Mouse (Mus musculus) thymus, postnatal 4 days (tissue): ENCODE measurements at regions not wholly inside any gene's neighbourhood (a gene's known extent, or its start where the extent isn't known, plus 50 kb on each side); places are given as distances from the start of the nearest gene placed in this dataset.

Source experiments
- DNase-seq: peaks from one replicate; pipeline ENCODE4 v3.0.0; 2021

DNA sequence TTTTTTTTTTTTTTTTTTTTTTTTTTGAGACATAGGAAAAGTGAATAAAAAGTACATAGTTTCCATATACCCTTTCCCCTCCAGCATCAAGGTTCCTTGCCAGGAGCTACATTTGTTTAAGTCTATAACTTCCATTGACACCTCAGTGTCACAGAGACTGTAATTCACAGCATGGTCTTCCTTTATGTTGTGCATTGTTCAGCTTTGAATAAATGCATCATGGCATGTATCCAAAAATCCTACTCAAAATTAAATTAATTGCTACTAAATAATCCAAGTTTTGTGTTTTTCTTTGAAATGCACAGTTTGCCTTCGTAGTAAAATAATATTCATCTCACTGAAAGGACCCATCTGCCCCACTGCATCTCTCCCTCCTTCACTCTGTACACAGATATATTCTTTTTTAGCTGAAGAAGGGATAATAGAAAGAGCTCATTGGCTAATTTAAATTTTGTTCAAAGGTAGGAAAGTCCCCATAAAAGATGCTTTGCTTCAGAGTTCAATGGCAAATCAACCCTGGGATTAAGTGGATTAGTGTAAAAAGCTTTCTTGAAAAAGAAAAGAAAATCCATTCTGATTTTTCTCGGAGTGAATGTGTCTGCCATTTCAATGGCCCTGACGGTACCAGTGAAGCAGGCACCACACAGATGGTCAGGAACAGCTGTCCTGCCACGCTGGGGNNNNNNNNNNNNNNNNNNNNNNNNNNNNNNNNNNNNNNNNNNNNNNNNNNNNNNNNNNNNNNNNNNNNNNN, 301.3 kb upstream of the Marcks start:
- DNase-seq, result no peak

- no peak for DNase-seq
Observed at GRCm38 (mm10) chr10:37438312-37438711, 299.6 kb upstream of the Marcks start.

- no peak for DNase-seq
Observed at GRCm38 (mm10) chr10:37436849-37437248, 298.1 kb upstream of the Marcks start.

DNA sequence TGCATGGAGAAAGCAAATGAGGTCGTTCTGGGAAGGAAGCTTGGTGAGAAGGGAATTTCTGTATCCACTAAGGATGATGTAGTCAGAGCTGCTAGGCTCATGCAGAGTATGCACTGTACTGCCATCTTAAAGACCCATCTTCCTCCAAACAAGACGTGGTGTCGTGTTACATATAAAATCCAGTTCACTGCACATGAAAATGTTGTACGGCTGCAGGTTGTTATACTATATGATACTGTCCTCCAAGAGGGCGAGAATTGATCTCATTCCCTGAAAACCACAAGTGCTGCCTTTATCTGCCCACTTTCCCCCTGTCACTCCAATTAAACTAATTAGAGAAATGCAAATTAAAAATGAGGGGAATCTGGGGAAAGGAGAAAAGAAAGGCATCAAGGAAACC, 295.5 kb upstream of the Marcks start:
- DNase-seq, result no peak

- DNase-seq, result no peak
Observed at GRCm38 (mm10) chr10:37423047-37423446, 284.3 kb upstream of the Marcks start.

DNA sequence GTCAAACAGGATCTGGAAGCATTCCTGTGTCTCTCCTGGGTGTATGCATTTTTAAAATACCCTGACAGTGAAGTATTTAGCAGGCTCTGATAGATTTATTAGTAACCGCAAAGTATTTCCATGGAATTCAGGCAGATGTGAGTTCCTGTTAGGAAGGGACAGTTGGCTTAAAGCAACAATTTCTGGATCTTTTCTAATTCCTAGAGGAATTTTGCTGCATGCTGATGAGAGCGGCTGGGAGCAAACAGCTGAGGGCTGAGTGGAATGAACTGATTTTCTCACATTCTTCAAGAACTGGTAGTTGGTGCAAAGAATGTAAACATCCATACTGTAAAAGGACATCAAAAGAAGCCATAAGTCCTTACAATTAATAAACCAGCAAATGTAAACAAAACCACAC, 283.9 kb upstream of the Marcks start:
- DNase-seq, result no peak

- no peak for DNase-seq
Observed at GRCm38 (mm10) chr10:37416321-37416720, 277.6 kb upstream of the Marcks start.

- no peak for DNase-seq
Observed at GRCm38 (mm10) chr10:37412401-37412800, 273.7 kb upstream of the Marcks start.

- DNase-seq, result no peak
Observed at GRCm38 (mm10) chr10:37409749-37410148, 271.0 kb upstream of the Marcks start.

GRCm38 (mm10) chr10:37407487-37407886, 268.8 kb upstream of the Marcks start:
- no peak for DNase-seq

DNA sequence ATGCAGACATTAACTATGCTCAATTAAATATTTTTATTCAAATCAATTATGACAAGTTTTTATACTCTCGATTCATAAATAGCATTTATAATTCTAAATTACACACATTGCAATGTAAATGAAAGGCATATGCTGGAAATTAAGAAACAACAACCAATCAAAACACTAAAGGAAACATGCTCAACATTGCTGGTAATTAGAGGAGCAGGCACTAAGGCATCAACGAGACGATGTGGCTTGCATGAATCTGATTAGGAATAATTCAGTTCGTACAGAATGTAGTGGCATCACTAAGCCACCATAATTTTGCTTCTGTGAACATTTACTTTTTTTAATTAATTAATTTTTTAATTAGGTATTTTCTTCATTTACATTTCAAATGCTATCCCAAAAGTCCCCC, 266.2 kb upstream of the Marcks start:
- no peak for DNase-seq

- no peak for DNase-seq
Observed at GRCm38 (mm10) chr10:37404407-37404806, 265.7 kb upstream of the Marcks start.

DNA sequence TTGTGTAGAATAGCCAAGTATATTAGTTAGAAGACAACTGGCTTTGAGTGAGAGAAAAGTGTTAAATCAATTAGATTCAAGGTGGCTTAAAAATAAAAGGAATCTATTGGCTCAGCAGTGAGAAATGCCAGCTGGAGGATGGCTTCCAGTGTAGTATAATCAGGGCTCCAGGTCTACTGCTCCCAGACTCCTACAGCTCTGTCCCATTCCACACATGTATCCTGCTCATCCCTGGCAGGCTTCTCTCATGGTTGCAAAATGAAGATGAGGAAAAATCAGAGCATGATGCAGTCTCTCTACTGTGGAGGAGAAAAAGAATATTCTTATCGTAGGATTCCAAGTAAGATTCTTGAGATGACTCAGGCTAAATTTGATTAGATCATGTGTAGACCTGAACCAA, 263.7 kb upstream of the Marcks start:
- DNase-seq, result no peak

- no peak for DNase-seq
Observed at GRCm38 (mm10) chr10:37400991-37401390, 262.3 kb upstream of the Marcks start.

GRCm38 (mm10) chr10:37400379-37400778, 261.7 kb upstream of the Marcks start:
- DNase-seq, result no peak

DNA sequence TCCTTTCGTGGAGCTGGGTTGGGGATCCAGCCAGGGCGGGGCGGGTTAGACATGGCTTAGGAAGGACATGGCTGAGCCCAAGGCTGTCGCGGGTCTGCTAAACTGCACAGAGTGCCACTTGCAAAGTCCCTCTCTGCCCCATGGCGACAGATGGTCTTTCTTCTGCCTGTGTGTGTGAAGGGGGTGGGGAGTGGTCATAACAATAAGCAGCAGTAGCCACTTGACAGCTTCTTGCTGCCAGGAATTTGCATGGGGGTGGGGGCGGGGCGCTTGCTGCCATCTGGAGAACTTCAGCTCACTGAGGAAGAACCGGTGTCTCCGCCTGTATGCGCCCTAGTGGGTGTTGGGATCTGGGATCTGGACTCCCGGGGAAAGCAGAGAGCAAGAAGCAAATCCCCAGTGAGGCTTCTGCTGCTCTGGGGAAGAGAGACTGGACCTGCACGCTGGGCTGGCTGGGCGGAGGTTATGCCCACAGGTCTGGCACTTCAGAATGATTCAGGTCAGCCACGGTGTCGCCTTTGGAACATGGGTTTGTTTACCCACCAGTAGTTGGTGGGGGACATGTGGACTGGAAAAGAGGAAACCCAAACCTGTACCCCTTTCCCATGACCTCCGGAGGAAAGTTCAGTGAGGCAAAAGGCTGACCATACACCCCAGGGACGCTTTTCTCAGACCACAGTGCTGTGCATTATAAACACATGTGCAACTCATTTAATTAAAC, 258.7 kb upstream of the Marcks start:
- DNase-seq, result peak; percentile 18

- no peak for DNase-seq
Observed at GRCm38 (mm10) chr10:37390011-37390410, 251.3 kb upstream of the Marcks start.

DNA sequence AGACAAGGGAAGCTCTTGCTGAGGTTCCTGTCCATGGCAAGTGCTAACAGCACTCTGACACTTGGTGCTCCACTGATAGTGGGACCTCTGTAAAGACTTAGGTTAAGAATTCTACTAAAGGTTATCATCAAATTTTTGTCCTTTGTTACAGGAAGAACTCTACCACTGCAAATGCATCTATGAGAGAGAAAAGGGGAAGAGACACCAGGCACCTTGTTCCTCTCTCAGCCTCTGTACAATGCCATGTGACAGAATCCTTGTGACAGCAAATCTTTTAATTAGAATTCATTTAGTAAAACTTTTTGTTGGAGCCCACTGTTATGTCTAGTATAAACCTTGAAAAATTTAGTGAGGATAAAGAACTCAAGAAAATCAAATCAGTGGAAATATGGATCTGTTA, 247.5 kb upstream of the Marcks start:
- no peak for DNase-seq

GRCm38 (mm10) chr10:37380024-37380423, 241.3 kb upstream of the Marcks start:
- DNase-seq, result no peak

GRCm38 (mm10) chr10:37378002-37378702, 239.4 kb upstream of the Marcks start:
- DNase-seq, result no peak

GRCm38 (mm10) chr10:37377258-37378001, 238.7 kb upstream of the Marcks start:
- DNase-seq, result no peak

DNA sequence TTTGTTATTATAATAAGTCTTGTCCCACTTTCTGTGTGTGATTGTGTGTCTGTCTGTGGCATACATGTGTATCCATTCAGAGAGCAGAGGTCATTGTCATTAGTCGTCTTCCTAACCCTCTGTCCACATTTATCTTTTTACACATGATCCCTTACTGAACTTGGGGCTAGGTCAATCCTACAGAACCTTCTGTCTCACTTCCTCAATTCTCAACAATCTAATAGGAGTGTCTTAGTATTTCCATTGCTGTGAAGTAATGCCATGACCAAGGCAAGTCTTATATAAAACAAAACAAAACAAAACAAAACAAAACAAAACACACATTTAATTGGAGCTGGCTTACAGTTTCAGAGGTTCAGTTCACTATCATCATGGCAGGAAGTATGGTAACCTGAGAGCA, 237.5 kb upstream of the Marcks start:
- DNase-seq, result no peak

DNA sequence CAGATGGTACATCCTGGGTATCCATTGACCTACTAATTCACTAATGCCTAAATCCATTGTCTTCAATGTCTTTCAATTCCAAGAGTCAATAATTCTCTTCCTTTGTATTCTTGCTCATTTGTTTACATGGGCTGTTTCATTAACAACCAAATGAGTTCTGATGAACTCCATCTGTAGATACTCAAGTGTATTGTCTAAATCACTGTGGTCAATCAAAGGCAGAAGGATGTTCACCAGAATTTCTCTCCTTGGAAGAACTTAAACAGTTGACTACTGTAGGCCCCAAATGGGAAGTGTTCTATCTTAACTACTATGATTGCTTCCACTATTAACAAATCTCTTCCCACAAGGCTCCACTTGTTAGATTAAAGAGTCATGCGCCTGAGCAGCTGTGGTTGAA, 236.9 kb upstream of the Marcks start:
- no peak for DNase-seq
